Mouse (Mus musculus): ENCODE measurements around the gene Fam240b.
"Not testable (repeated sequence)": the region's sequence is repeated elsewhere in the genome, so short reads cannot be mapped to it uniquely, and the experiment has no call there.

The Fam240b gene

DNA sequence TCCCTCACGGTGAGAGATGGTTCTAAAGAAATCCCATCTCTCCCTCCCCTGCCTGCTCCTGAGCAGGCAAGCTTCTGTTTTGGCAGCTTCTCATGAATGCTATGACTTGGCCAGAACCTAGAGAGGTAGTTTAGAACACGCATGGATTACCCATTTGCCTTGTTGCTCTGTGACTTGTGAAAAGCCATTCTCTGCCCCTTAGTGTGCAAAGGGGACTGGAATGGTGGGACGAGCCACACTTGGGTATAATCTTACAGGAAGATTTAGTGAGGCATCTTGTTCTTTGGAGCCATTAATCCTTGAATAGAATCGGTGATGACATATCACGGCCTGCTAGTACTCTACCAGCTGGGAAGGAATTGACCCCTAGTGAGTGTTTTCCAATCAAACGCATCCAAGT is at the start of gene Fam240b:
TSS of gene Fam240b (minus strand) at position 101 of the 400 bp plus-strand sequence.
- DNase-seq: no peak

DNA sequence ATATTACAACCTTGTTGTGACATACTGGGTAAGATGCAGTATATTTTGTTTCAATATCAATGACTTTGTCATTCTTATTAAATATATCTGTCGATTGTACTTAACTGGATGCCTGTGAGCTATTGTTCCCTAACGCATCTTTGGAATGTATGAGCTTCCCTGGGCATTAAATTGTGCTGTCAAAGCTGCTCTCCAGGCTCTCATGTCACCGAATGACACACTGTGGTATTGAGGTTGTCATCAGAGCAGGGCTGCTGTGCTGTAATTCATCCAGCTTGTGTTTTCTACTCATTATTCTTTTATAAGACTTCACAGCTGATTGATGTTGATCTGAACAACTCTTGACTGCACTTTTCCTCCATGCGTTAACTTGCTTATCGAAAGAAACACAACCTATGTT is 32.5 kb upstream of the Fam240b start:
- no peak for DNase-seq

DNA sequence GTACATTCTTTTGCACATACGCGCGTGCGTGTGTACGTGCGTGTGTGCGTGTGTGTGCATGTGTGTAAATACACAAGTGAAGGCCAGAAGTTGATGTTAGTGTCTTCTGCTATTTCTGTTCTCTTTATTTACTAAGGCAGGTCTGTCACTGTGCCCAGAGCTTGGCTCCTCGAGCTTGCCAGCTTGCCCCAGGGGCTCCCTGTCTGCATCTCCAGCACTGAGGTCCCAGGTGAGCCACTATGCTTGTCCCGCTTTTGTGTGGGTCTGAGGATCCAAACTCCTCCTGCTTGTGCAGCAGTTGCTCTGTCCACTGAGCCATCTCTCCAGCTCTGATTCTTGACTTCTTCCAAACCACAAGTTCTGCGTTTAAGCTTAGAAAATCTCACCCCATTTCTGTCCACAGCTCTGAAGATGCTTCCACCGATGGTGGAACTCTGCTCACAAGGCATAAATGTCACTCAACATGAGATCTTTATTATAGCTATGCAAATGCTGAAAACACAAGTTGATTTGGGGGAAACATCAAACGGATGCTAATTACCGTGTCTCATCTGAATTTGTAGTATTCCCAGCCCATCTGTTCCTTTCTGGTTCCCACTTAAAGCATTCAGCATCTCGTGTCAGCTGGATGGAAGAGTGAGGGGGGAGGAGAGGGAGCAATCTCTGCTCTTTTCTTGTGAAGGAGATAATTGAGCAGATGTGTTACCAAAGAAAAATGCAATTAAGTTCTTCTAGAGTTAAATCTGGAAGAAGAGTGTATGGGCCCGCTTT is 29.1 kb upstream of the Fam240b start:
- no peak for DNase-seq

DNA sequence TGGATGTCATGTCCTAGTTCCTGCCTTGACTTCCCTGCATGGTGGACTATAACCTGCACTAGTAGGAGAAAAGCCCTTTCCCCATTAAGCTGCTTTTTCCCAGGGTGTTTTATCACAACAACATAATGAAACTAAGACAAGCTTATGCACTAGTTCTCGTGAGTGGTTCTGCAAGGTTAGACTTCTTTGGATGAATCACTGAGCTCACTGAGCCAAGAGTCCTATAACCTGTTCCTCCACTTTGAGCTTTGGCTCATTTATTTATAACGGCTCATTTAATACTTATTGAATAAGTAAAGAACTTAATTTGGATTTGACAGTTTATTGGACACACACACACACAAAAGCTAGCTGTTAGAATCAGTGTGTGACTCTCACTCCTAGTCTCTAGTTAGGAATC is 16.7 kb upstream of the Fam240b start:
- no peak for DNase-seq

DNA sequence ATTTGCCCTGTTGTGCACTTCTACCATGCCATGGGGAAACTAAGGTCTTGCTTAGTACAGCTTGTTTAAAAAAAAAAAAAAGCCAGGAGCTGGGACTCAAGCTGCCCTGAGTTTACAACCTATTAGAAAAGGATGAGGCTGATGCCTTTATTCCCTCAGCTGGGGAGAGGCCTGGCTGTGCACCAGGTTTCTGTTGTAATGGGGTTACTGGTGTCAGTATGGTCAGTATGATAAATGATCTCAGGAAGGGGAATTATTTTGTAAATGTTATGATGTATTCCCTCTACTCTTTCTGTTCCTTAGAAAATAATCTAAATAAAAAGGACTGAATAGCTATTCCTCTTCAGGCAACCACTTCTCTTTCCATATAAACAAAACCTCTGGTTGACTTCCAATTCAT is 14.0 kb upstream of the Fam240b start:
- no peak for DNase-seq

DNA sequence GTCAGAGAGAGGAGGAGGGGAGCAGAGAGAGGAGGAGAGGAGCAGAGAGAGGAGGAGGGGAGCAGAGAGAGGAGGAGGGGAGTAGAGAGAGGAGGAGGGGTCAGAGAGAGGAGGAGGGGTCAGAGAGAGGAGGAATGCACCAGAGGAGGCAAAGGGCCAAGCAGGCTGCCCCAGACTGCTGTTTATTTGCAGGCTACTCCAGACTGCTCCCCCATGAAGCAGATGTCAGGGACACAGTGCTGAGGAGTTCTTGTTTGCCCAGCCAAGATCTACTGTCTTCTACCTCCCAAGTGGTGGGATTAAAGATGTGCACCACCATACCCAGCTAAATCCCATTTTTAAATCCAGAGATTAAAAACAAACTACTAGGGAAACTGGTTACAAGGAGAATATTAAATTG is 9.8 kb upstream of the Fam240b start:
- no peak for DNase-seq

DNA sequence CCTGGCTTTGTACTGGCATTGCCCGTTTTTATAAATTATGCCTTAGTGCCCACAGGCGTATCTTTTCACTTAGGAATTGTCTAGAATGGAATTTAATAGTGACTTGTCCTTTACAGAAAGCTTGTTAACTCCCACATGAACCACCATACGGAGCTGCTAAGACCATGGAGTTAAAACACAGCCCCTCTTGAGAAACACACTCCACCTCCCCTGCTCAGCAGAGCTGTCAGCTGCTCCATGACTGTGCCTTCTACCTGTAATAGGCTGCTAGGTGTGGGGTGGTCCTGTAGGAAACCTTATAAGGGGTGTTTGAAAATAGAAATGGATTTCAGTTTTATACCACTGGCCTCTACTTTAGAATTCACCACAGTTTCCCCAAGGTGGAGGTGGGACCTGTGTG is 5.2 kb upstream of the Fam240b start:
- DNase-seq: no peak

DNA sequence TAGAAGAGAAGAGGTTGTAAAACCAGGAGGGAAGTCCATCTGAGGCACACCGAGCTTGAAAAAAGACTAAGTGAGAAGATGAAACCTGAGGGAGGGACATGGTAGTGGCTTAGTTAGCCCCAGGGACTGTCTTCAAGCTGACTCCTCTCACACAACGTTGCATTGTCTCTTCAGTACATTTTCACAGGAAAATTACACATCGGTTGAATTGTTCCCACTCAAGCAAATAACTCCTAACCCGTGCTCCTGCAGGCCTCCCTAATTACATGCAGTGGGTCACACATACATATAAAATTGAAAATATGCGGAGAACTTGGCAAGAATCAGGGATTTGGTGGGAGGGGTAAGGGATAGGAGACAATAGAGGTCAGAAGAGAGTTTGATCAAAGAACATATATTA is 4.0 kb downstream of the Fam240b start:
- no peak for DNase-seq

DNA sequence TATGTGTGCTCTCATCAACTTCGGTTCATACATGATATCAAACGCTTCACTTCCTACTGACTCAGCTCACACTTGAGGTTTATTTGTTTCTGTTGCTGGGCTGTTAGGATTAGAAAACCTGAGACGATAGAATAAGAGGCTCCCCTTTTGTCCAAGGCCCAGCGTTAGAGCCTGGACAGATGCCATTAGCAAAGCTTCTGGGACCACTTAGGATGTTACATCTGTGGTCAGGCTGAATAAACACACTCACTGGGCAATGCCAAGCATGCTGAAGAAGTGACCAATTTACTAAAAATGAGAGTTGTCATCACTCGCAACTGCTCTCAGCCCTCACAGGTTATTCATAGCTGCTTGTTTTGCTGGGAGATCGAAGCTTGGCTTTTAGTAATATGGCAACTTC is 7.7 kb downstream of the Fam240b start:
- DNase-seq: no peak

DNA sequence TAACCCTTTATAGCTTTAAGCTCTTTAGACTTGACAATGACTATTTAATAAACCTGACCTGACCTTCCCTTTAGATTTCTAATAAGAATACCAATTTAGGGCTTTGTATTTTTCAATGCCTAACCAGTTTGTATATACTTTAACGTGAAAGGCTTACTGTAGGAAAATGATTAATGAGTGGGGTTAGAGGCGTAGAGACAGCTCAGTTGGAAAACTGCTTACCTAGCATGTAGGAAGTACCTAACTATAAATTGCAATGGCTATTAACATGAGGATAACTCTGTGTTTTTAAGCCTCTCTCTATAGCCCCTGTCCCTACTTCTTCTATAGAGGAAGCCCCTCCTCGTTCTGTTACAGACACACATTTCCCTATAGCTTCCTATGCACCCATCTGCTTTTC is 17.6 kb downstream of the Fam240b start:
- no peak for DNase-seq

DNA sequence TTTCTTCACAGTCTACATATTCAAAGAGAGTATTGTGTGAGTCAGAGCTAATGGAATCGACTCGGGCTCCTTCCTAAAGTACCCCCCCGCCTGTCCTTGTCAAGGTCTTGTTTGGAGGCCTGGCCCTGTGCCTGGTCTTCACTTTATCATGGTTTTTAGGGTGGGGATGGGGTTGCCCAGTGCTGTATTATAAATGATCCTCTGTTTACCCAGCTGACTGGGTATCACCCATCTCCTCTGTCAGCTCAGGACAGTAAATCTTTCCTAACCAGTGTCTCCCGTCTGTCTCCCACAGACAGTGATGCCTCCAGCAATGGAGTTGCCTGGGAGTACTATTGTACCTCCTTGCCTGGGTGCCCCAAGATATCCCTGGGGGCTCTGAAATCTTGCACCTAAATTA is 19.6 kb downstream of the Fam240b start:
- no peak for DNase-seq

DNA sequence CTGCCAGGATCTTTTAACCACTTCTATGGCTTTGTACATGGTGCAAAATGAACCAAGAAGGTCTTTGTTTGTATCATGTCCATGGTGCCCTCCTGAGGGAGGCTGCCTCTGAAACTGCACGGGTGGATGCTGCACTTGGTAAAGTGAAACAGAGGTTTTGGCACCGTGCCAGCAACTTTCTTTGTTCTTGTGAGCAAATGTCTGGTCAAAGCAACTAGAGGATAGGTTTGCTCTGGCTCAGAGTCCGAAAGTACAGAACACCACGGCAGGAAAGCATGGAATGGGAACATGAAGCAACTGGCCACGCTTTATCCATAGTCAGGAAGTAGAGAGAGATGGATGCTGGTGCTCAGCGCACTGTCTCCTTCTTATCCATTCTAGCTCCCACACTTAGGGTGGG is 29.7 kb downstream of the Fam240b start:
- DNase-seq: no peak

DNA sequence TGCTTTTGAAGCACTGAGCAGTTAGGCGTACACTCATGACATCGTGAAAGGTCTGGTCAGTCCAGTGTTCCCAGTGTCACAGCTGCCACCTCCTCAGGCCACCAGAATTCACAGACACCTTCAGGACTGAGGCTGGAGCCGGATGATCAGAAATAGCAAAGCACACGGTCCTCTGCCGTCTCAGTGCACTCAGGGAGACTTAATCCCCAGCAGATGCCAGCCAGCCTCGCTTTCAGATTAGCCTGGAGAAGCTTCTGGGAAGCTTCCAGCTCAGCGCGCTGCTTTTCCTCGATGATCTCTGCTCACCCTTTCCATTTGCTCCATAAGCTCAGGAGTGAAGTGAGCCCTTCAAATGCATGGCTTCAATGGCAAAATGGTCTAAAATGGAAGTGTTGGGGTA is 32.4 kb downstream of the Fam240b start:
- no peak for DNase-seq

DNA sequence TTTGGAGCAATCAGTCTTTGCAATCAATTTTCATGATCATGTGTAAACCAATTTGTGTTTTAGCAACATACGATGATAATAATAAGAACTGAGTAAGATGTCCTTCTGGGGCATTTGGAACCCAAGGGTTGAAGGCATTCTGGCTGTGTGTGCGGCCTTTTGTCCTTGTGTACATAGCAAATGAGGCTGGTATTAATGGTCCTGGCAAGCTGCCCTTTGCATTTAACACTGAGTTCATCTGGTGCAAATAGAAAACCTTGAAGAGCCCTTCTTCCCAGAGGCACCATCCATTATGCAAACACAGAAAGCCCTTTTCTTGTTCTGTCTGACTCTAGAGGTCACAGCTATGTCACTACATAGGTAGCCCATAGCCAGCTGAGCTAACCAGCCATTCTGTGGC is 35.0 kb downstream of the Fam240b start:
- DNase-seq: peak; percentile 13 to 20

DNA sequence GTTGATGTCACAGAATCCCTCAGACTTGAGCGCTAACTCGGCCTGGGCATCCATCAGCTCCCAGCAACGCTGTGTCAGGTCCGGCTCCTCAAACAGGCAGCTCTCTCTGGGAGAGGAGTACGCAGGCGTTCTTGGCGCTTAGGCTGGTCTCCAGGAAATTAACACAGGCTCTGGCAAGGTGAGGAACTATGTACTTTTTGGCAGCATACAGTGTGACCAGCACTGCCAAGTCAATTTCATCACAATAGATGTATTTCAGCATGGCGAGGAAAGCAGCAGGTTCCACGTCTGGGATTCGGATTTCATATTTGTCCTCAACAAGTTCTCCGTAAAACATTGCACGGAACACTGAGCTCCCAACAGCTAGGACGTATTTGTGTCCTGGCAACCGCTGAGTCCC is 39.4 kb downstream of the Fam240b start:
- DNase-seq: no peak

DNA sequence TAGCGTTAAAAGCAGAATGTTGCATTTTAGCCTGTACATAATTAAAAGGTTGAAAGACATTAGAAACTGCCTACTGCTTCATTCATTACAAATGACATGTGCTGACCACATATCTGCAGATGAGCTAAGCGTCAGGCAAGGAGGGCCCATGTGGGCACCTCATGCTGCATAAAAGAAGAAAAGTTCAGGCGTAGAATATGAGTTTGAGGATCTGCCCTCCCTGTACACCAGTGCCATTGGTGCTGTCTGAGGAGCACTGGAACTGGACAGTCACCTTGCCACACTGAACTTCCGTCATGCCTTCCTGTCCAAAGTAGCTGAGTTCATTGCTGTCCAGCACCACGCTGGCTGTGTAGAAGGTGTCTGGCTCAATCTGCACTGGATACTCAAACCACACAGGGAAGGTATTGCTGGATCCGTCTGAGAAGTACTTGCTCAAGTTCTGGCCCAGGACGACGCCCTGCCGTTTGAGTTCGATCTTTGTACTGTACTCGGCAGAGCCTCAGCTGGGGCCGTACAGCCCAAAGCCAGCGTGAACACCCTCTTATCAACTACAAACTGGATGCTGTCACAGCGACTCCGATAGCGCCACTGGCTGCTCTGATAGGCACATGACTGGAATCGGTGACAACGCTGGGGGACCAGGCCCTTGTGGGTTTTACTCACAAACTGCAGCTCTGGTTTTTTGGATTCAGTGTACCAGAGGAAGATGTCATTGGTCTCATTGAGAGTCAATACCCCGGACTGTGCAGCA is 40.2 kb downstream of the Fam240b start:
- not testable (repeated sequence) for DNase-seq

DNA sequence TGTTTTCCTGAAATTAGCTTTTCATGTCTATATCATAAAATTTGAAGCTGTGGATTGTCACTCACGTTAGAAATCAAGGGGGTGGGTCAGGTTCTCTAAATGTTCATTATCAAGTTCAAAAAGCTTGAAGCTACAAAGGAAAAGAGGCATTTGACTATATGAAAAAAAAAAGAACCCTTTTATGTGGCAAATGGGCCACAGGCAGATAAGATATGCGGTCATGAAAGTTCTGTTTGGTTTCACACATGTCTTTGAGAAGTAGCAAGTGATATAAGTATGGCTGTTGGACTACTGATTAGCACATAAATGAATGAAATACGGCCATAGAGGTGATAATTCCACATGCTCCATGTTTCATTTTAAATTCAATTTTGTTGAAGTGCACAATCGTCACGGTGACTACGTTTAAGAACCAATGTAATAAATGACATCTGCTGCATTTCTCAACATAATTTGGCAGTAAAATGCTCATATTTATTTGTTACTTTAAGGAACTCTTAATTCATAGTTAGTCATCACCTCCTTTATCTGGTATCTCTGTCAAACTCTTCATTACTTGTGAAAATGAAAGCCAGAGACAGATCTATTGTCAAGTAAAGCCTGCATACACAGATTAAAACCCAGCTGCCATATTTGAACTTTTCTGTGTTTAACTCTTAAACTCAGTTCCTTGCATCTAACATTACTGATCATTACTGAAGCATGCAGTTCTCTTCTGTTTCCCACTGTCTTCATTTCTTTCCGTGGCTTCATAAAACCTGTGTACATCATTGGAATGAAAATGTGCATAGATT is 47.4 kb downstream of the Fam240b start:
- no peak for DNase-seq

DNA sequence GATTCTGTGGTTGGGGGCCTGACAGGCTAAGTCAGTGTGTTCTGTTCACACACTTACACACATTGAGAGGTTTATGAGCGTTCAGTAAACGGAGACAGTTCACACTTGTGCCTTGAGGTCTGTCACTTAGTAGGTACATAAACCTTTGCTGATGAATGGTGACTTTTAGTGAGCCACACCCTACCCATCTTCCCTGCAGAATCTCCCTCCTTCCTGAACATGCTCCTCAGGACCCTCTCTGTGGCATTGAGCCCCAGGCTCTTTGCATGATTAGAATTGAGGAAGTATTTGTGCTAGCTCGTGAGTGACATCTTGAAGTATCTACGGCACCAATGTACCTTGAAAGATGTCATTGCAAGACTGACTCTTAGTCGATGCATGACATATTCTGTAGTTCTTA is 48.9 kb downstream of the Fam240b start:
- no peak for DNase-seq

DNA sequence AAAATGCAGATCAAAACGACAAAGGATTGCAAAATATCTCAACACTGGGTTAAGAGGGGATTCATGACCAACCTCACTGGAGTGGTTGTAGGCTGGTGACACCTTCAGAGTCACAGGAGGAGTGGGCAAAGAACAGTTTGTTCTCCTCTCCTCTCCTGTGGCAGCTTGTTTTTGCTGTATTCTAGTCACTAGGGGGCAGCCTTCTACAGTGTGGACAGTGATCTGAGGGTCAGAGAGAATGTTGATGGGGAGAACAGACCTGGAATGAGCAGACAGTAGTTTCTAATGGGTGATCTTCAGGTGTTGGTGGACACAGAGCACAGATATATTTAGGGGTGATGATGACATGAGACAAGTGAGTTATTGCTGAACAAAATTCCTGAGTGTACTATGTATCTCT is 49.6 kb downstream of the Fam240b start:
- no peak for DNase-seq

DNA sequence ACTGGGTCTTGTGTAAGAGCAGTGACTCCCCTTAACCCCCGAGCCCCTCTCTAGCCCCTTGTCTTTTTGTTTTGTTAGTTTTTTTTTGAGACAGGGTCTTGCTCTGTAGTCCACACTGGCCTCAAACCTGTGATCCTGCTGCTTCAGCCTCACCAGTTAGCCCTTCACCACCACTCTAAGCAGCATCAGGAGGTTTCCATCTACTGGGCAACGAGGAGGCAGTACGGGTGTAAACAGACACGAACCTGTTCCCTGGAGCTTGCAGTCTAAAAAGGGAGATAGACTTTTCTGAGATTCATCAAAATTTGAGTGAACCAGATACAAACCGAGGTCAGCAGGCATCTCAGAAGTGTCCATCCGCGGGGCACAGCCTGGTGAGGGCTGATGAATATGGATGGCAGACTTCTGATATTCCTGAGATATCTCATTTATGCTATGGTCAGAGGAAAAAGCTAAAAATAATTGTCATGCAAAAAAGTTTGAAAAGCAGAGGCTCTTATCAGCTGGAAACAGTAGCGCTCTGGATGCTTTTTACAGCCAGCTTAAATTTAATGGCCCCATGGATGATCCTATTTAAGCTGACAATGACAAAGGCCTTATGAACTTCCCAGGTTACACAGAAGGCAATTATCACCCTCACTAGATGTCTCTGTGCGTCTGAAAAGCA is 52.2 kb downstream of the Fam240b start:
- no peak for DNase-seq

DNA sequence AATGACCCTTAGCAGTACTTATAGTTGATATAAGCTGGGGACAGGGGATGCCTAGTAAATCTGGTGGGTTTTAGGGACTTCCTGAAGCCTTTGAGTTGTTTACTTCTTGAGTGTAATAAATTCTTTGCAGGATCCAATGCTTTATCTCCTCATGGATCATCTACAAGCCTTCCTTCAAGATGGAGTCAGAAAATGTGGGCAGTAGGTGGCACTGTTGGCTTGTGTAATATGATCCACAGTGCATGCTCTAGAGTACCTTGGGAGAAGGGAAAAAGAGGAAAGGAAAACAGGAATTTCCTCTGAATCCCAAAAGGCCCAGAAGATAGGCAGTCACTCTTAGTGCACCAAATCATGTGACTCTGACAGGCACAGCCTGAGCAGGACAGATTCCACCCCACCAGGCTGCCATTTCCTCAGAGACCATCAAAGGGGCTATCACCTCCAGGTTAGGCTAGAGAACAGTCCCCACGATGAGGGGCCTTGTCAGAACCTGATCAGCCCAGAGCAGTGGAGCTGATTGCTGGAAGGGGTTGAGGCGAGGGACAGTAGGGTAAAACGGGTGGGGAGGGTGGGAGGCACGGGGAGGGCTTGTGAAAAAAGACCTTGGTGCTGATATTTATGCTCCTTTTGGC is 54.2 kb downstream of the Fam240b start:
- DNase-seq: peak; percentile 46 to 76

DNA sequence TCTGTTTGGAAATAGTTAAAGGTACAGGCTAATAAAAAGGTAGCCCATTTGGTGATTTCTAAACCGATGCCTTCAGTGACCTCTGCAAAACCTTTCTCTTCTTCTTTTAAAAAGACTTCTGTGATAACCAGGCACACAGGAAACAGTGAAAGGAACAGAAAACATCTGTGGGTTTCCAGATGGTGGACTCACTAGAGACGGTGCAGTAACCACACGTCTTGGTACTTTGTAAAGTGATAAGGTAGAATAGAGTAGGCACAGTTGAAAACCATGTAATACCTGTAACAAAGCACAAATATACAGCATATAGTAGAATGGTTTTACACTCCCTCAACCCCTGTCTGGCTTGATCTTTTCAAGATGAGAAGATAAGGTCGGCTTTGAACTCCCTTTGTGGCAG is 57.0 kb downstream of the Fam240b start:
- no peak for DNase-seq

DNA sequence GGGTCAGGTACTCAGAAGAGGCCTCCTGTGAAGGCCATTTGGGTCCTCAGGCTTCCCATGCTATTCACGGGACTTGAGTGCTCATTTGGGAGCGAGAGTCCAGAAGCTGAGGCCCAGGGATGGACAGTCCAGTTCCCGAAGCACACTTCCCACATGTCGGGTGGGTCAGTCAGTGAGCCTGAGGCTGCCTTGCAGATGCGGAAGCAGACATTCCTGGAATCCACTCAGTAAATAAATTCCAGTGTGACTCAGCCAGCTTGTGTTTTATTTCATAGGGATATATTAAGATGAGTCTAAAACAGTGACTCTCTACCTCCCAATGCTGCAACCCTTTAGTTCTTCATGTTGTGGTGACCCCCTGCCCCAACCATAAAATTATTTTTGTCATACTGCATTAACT is 58.1 kb downstream of the Fam240b start:
- DNase-seq: no peak
